In the genomic region with DNA sequence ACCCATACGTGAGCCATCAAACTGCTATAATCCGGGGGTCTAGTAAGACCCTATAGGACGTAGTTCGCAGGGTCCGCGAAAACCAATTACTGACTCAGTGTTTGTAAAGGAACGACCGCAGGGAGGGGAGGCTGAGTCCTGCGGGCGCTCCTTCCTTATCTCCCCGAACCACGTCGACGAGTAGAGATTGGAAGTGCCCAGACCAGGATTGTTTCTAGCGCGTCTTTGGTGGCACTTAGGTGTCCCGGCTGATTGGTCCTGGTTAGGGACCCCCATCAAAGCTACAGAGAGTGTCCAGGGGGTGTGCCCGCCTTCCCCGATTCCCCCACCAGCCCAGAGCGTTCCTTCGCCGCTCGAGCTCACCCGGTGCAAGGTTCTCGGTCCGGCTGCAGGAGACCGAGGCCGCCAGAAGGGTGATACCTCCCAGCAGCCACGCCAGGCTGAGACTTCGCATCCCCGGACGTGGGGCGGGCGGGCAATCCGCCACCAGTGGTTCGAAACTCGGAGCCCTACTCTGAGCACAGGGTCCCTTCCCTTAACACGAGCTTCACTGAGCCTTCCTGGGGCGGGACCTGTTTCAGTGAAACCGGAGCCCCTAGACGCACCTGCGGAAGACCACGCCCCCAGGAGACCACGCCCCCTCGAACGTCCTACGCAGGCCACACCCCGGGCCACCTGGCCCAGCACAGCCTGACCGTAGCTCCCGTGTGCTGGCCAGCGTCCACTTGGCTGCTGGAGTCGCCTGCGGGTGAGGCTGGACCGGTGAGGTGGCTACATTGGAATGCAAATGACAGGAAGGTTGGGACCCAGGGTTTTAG, we compare ENCODE assay signal across 8 mouse cellular contexts. TPM values are rescaled to one million over a fixed set of nuclear protein-coding genes. Genes with fewer than 3 reads are reported as not detected.
DNase-seq lines count a peak whose midpoint lies in the region; ATAC-seq and TF ChIP-seq lines count a peak whose summit lies in the region.

F2rl1 (minus strand) TSS at position 554 of the 818 bp plus-strand sequence.

- H3K4me3 ChIP-seq in heart, embryonic 12.5 days: peak within 1 kb of the TSS; percentile 54
- peak within 1 kb of the TSS; percentile 47 for H3K4me3 ChIP-seq in kidney, embryonic 15.5 days (replicated peaks)
- H3K4me3 ChIP-seq in small intestine, adult 2 months (ENCODE audit: low read depth, low read length): peak within 1 kb of the TSS; percentile 94

- H3K4me1 ChIP-seq in heart, embryonic 12.5 days (replicated peaks): peaks cover 13% of the 10 kb centered on the region; the same call in 1 of the 2 replicates
- peaks cover 22% of the 10 kb centered on the region for H3K4me1 ChIP-seq in kidney, embryonic 15.5 days
- peaks cover 22% of the 10 kb centered on the region for H3K4me1 ChIP-seq in small intestine, adult 2 months (ENCODE audit: control insufficient read depth, insufficient read depth, insufficient read length, low read length)

- H3K9me3 ChIP-seq in heart, embryonic 12.5 days (replicated peaks): no peaks in the 10 kb centered on the region
- H3K9me3 ChIP-seq in kidney, embryonic 15.5 days (replicated peaks): no peaks in the 10 kb centered on the region

- WGBS in heart, embryonic 12.5 days: under 1% methylated on average over 54 of the region's 54 CpGs
- under 1% methylated on average over 54 of the region's 54 CpGs for WGBS in kidney, embryonic 15.5 days
- WGBS in small intestine, adult 2 months: under 1% methylated on average over 54 of the region's 54 CpGs

- TF ChIP-seq POLR2A in small intestine, adult 2 months (IDR thresholded peaks at IDR 0.05; ENCODE audit: low read depth, low read length): peak; percentile 68

- peaks cover 34% of the 10 kb centered on the region for H3K27me3 ChIP-seq in heart, embryonic 12.5 days (replicated peaks)
- peaks cover 45% of the 10 kb centered on the region for H3K27me3 ChIP-seq in kidney, embryonic 15.5 days
- no peaks in the 10 kb centered on the region for H3K27me3 ChIP-seq in small intestine, adult 2 months (ENCODE audit: control insufficient read depth, insufficient read depth, low read length)

- TF ChIP-seq CTCF in small intestine, adult 2 months (IDR thresholded peaks at IDR 0.05; ENCODE audit: extremely low read depth, insufficient read length, insufficient replicate concordance, low read depth, low read length): no peak

- H3K9ac ChIP-seq in heart, embryonic 12.5 days: peak within 1 kb of the TSS; percentile 72
- H3K9ac ChIP-seq in kidney, embryonic 15.5 days: peak within 1 kb of the TSS; percentile 33

- H3K36me3 ChIP-seq in heart, embryonic 12.5 days: no peaks in the 10 kb centered on the region
- H3K36me3 ChIP-seq in kidney, embryonic 15.5 days: no peaks in the 10 kb centered on the region
- no peaks in the 10 kb centered on the region for H3K36me3 ChIP-seq in small intestine, adult 2 months (ENCODE audit: control insufficient read depth, insufficient read depth, low read length)

- ATAC-seq in common myeloid progenitor, adult 5-6 weeks (replicated peaks; ENCODE audit: low read depth, poor library complexity, severe bottlenecking): peak; percentile 71
- peak; percentile 59 for ATAC-seq in heart, embryonic 12.5 days (ENCODE audit: insufficient number of reproducible peaks, low FRiP score)
- ATAC-seq in kidney, embryonic 15.5 days (replicated peaks; ENCODE audit: low FRiP score): peak; percentile 94

- peak within 1 kb of the TSS; percentile 98 for H3K4me2 ChIP-seq in heart, embryonic 12.5 days
- peak within 1 kb of the TSS; percentile 94 for H3K4me2 ChIP-seq in kidney, embryonic 15.5 days

- no peak within 1 kb of the TSS for H3K27ac ChIP-seq in heart, embryonic 12.5 days (ENCODE audit: poor library complexity, severe bottlenecking)
- peak within 1 kb of the TSS; percentile 25 for H3K27ac ChIP-seq in kidney, embryonic 15.5 days
- peak within 1 kb of the TSS; percentile 82 for H3K27ac ChIP-seq in small intestine, adult 2 months (ENCODE audit: insufficient read depth, low read depth, low read length)

- peak; percentile 4 for DNase-seq in cerebellum, adult 11 months
- DNase-seq in cerebellum, adult 9-10 months: no peak
- DNase-seq in lung, postnatal 14 days: peak; percentile 85
- DNase-seq in layer of hippocampus, adult 18-20 months (ENCODE audit: low spot score in 2 of 2): no peak

RNA-seq across cellular contexts. Expression of gene F2rl1, which starts in this region (rescaled TPM):
- 0.10 and 0.78 TPM in 2 replicates for total RNA-seq in common myeloid progenitor, adult 5-6 weeks (2017)
- polyA plus RNA-seq in heart, embryonic 12.5 days (2016; fragmentation: Nextera tagmentation; extraction: Ambion mirVana): 0.26 TPM in 1 of 2 replicates, not detected in the other
- polyA plus RNA-seq in kidney, embryonic 15.5 days (2015; fragmentation: Nextera tagmentation; extraction: Ambion mirVana): 7.8 and 8.5 TPM in 2 replicates
- 15.4 and 30.0 TPM in 2 replicates for polyA plus RNA-seq in small intestine, adult 2 months (2012; rRNA removed)
- total RNA-seq in layer of hippocampus, adult 18-20 months (2021): under 1 TPM; 0.15 to 0.22 TPM

Comparison
In these comparisons a context has a peak if more than half of its experiments do, and no peak if none do; other contexts are left out.
1. DNase-seq: peak in cerebellum, adult 11 months (single experiment) and lung, postnatal 14 days (single experiment); none in cerebellum, adult 9-10 months (single experiment) and layer of hippocampus, adult 18-20 months (0 of 2).
2. Peak in ATAC-seq in common myeloid progenitor, adult 5-6 weeks; RNA of the gene not detected or under 1 TPM.
3. Peak in ATAC-seq, H3K4me3 ChIP-seq, H3K9ac ChIP-seq and H3K4me2 ChIP-seq in heart, embryonic 12.5 days; RNA of the gene not detected or under 1 TPM.
4. Peak in every context shown above with its lines, with median percentiles within 50 percentile points of each other: ATAC-seq and H3K4me3 ChIP-seq.